Mouse (Mus musculus) spleen, postnatal 36 days (tissue): Measurements from ENCODE around the gene Saa3.
"Not testable (repeated sequence)": the region's sequence is repeated elsewhere in the genome, so short reads cannot be mapped to it uniquely, and the experiment has no call there.

Experiments used
- DNase-seq, 2 experiments: peaks; one replicate each; pipeline ENCODE4 v3.0.0; 2022; ENCODE audit warnings: low spot score in 2 of 2, mixed read lengths in 1 of 2

The Saa3 gene

GRCm38 (mm10) chr7:46712250-46712649 lies 3.2 kb downstream of the Saa3 start:
- peak; percentile 43 to 46 for DNase-seq

GRCm38 (mm10) chr7:46710390-46710844 lies 5.1 kb downstream of the Saa3 start, which contains the start of gene Saal1:
Gene Saal1, minus strand, starts transcription at chr7:46710680.
- peak; percentile 77 to 84 for DNase-seq

GRCm38 (mm10) chr7:46700521-46701025 lies 14.9 kb downstream of the Saa3 start:
- DNase-seq, result no peak

GRCm38 (mm10) chr7:46696754-46697153 lies 18.7 kb downstream of the Saa3 start:
- no peak for DNase-seq

- peak; percentile 55 to 57 for DNase-seq
Measured at GRCm38 (mm10) chr7:46686827-46687226, 28.7 kb downstream of the Saa3 start.

- no peak for DNase-seq
Measured at GRCm38 (mm10) chr7:46680732-46681131, 34.8 kb downstream of the Saa3 start.

GRCm38 (mm10) chr7:46679044-46679443 lies 36.5 kb downstream of the Saa3 start:
- DNase-seq, result not testable (repeated sequence)

- no peak for DNase-seq
Measured at GRCm38 (mm10) chr7:46678417-46678816, 37.1 kb downstream of the Saa3 start.

- DNase-seq, result no peak
Measured at GRCm38 (mm10) chr7:46676808-46677360, 38.6 kb downstream of the Saa3 start.

GRCm38 (mm10) chr7:46675886-46676285 lies 39.6 kb downstream of the Saa3 start:
- no peak for DNase-seq

GRCm38 (mm10) chr7:46675061-46675460 lies 40.4 kb downstream of the Saa3 start:
- DNase-seq, result no peak

- no peak for DNase-seq
Measured at GRCm38 (mm10) chr7:46672160-46672672, 43.3 kb downstream of the Saa3 start, which contains the start of gene Tph1. Gene Tph1, minus strand, starts transcription at chr7:46672537.

GRCm38 (mm10) chr7:46667256-46667655 lies 48.2 kb downstream of the Saa3 start:
- no peak for DNase-seq

GRCm38 (mm10) chr7:46665236-46665635 lies 50.3 kb downstream of the Saa3 start:
- DNase-seq, result no peak
